Mouse (Mus musculus) midbrain, embryonic 16.5 days (tissue): ENCODE data around the gene Grik5. TPM values are rescaled to one million over a fixed set of nuclear protein-coding genes. Genes with fewer than 3 reads are reported as not detected.

ENCODE experiments used
- ATAC-seq: fragments of 200-750 bp; cut with Nextera tagmentation; 2 replicates; pipeline ENCODE4 v1.8.0; 2017; ENCODE audit warnings: moderate TSS enrichment
- H3K27ac ChIP-seq: fragments of 300-500 bp; sonication (generic); 2 replicates; pipeline ENCODE4 v1.5.1; 2014; ENCODE audit warnings: mild to moderate bottlenecking, low read length, mixed read lengths
- H3K27me3 ChIP-seq: fragments of 300-500 bp; sonication (generic); 2 replicates; pipeline ENCODE4 v1.6.1; 2014; ENCODE audit warnings: low read depth, low read length, mixed read lengths; ENCODE audit not compliant: control insufficient read depth, insufficient read depth
- H3K36me3 ChIP-seq: fragments of 300-500 bp; sonication (generic); 2 replicates; pipeline ENCODE4 v1.6.1; 2014; ENCODE audit warnings: mild to moderate bottlenecking, low read length, moderate library complexity, mixed read lengths; ENCODE audit not compliant: control insufficient read depth, insufficient read depth
- H3K4me1 ChIP-seq: fragments of 300-500 bp; sonication (generic); 2 replicates; pipeline ENCODE4 v1.6.1; 2014; ENCODE audit warnings: mild to moderate bottlenecking, low read length, mixed read lengths; ENCODE audit not compliant: control insufficient read depth, insufficient read depth
- H3K4me2 ChIP-seq: fragments of 300-500 bp; sonication (generic); 2 replicates; pipeline ENCODE4 v1.6.1; 2014; ENCODE audit warnings: mild to moderate bottlenecking, low read length, mixed read lengths
- H3K4me3 ChIP-seq: fragments of 300-500 bp; sonication (generic); 2 replicates; pipeline ENCODE4 v1.5.1; 2014; ENCODE audit warnings: low read depth, mild to moderate bottlenecking, low read length, moderate library complexity, mixed read lengths
- H3K9ac ChIP-seq: fragments of 300-500 bp; sonication (generic); 2 replicates; pipeline ENCODE4 v1.6.1; 2014; ENCODE audit warnings: low read depth, low read length, mixed read lengths
- H3K9me3 ChIP-seq: fragments of 300-500 bp; sonication (generic); replicated peaks from 2 replicates; pipeline ENCODE4 v1.6.1; 2014; ENCODE audit warnings: mild to moderate bottlenecking, low read length, mixed read lengths; ENCODE audit not compliant: control insufficient read depth, poor library complexity, severe bottlenecking
- WGBS: fragments of 180-500 bp; shearing (Covaris S2); extraction: QIAGEN DNeasy Blood & Tissue Kit; methylation state at CpG from one replicate; pipeline ENCODE4 v1.1.7; 2014; 5-methylcytosine and 5-hydroxymethylcytosine counted together
- polyA plus RNA-seq: library from polyadenylated mRNA; unstranded; fragments of >200 nt; fragmentation: Nextera tagmentation; extraction: Ambion mirVana; gene quantifications from 2 replicates; pipeline ENCODE4 v1.2.1, GENCODE M21; 2015

Gene Grik5
- polyA plus RNA-seq, 1 experiment from 2014 or later = 14.2 TPM

DNA sequence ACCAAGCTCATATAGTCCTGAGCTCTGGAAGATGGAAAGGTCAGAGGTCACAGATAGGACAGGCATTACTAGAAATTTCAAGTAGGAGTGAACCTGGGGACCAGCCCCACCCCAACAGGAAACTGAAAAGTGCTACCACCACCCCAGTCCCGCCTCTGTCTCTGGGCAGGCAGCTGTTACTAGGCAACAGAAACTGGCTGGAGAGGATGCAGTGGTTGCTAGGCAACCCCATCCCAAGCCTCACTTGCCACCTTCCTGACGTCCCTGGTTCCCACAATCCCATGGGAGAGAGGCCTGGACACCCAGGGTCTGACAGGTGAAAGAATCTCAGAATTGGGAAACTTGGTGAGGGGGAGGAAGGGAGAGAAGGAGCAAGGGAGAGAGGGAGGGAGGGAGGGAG is 3.4 kb downstream of the Grik5 start:
- WGBS = 0% methylated on average over 2 of the region's 2 CpGs
- ATAC-seq = peak; percentile 36; the same call in 1 of the 2 replicates

DNA sequence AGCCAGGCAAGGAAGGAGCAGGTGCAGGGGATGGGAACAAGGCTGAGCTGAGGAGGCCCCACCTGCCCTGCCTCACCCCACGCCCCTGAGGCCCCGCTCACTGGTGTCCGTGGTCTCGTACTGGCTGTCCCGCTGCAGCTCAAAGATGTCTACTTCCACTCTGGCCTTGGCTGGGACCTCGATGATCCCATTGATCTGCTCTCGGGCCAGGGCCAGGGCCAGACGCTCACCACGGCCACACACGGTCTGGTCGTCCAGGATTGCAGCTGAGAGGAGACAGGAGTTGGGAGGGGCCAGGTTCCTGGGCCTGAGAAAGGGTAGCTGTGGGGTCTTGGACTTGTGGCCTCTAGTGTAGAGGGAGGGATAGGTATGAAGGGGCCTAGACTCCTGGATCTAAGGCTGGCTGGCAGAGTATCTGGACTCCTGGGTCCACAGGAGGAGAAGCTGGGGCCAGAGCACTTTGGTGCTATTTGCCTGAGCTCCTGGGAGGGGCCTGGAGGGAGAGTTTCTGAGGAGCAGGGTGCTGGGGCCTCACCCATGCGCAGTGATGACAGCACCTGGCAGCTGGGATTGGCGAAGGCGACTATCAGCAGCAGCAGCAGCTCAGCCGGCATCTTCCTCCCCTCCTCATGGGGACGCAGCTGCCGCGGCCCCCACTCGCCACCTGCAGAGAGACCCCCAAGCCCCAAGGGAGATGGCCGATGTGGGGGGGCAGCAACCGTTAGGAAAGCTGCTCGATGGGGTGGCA is 4.1 kb downstream of the Grik5 start:
- peak; percentile 1; the same call in 1 of the 2 replicates for ATAC-seq
- Histone ChIP-seq H3K4me3 (no peak overlapping the region), H3K4me1 (peaks cover 33% of the 10 kb centered on the region), H3K27ac (peak overlapping the region; percentile 60; the same call in 1 of the 2 replicates), H3K27me3 (no peaks in the 10 kb centered on the region), H3K9me3 (no peaks in the 10 kb centered on the region), H3K9ac (peak overlapping the region; percentile 36; the same call in 1 of the 2 replicates), H3K4me2 (peak overlapping the region; percentile 87), H3K36me3 (peaks cover 25% of the 10 kb centered on the region)
- 74% methylated on average over 22 of the region's 22 CpGs for WGBS

More for the DNA sequence above, 3.4 kb downstream of the Grik5 start:
- peaks cover 24% of the 10 kb centered on the region for H3K36me3 ChIP-seq
- no peaks in the 10 kb centered on the region for H3K27me3 ChIP-seq
- H3K27ac ChIP-seq = peak overlapping the region; percentile 60; the same call in 1 of the 2 replicates
- H3K4me1 ChIP-seq = peaks cover 40% of the 10 kb centered on the region
- H3K9ac ChIP-seq = no peak overlapping the region; the same call in 1 of the 2 replicates
- H3K4me3 ChIP-seq = no peak overlapping the region
- H3K4me2 ChIP-seq = peak overlapping the region; percentile 87
- no peaks in the 10 kb centered on the region for H3K9me3 ChIP-seq

DNA sequence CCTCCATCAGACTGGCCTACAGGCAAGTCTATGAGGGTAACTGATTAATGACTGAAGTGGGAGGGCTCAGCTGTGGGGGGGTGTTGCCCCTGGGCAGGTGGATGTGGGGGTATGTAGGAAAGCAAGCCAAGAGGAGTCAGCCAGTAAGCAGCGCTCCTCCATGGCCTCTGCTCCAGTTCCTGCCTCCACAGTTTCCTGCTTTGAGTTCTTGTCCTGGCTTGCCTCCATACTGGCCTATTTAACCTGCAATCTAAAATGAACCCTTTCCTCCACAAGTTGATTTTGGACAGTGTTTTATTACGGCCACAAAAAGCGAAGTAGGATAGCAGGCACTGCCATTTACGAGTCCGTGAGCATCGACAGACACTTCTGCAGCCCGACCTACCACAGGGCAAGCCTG is 4.8 kb downstream of the Grik5 start:
- peaks cover 33% of the 10 kb centered on the region for H3K4me1 ChIP-seq
- ATAC-seq = no peak
- no peak overlapping the region for H3K4me3 ChIP-seq
- no peak overlapping the region for H3K27ac ChIP-seq
- no peak overlapping the region for H3K4me2 ChIP-seq
- WGBS = 95% methylated on average over 7 of the region's 7 CpGs
- H3K27me3 ChIP-seq = no peaks in the 10 kb centered on the region
- H3K9ac ChIP-seq = no peak overlapping the region
- no peaks in the 10 kb centered on the region for H3K9me3 ChIP-seq
- peaks cover 32% of the 10 kb centered on the region for H3K36me3 ChIP-seq

DNA sequence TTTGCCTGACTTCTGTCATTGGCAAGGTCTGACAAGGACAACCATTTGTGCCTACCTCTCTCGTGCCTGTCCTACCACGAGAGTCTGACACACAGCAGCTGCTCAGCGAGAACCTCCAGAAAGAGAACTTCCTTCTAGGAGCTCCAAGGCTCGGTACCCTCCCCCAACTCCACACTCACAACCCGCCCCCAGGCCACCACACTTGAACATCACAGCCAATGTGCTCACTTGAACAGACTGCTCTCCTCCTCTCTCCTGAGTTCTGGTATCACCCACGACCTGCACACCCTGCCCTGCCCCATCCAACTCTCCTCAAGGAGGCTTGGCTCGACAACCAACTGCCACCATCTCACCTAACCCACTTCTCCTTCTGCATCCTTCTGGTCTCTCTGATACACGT is 8.2 kb downstream of the Grik5 start:
- H3K27ac ChIP-seq = no peak overlapping the region
- no peaks in the 10 kb centered on the region for H3K9me3 ChIP-seq
- ATAC-seq = no peak
- WGBS = 91% methylated on average over 8 of the region's 8 CpGs
- no peak overlapping the region for H3K4me2 ChIP-seq
- no peaks in the 10 kb centered on the region for H3K27me3 ChIP-seq
- peaks cover 52% of the 10 kb centered on the region for H3K36me3 ChIP-seq
- H3K9ac ChIP-seq = no peak overlapping the region
- no peak overlapping the region for H3K4me3 ChIP-seq
- H3K4me1 ChIP-seq = peaks cover 7% of the 10 kb centered on the region

DNA sequence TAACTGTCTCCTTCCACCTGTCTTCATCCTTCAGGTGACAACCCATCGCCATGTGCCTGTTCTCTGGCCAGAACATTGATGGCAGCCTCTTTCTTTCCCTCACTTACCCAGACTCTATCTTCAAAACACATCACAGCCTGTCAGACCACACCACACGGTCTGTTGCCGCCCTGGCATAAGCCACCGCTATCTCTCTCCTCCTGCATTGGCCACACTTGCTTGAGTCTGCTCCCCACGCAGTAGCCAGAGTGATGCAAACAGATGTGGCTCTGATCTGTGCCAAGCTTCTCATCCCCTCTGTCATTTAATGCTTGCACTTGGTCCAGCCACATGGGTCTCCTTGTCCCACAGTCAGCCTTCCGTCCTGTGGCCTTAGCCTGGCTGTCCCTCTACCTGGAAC is 8.8 kb downstream of the Grik5 start:
- no peak overlapping the region for H3K27ac ChIP-seq
- no peak overlapping the region for H3K4me2 ChIP-seq
- no peak overlapping the region for H3K9ac ChIP-seq
- H3K36me3 ChIP-seq = peaks cover 56% of the 10 kb centered on the region
- ATAC-seq = no peak
- no peaks in the 10 kb centered on the region for H3K27me3 ChIP-seq
- H3K4me1 ChIP-seq = peaks cover 2% of the 10 kb centered on the region
- no peaks in the 10 kb centered on the region for H3K9me3 ChIP-seq
- WGBS = 93% methylated on average over 6 of the region's 6 CpGs
- H3K4me3 ChIP-seq = no peak overlapping the region

DNA sequence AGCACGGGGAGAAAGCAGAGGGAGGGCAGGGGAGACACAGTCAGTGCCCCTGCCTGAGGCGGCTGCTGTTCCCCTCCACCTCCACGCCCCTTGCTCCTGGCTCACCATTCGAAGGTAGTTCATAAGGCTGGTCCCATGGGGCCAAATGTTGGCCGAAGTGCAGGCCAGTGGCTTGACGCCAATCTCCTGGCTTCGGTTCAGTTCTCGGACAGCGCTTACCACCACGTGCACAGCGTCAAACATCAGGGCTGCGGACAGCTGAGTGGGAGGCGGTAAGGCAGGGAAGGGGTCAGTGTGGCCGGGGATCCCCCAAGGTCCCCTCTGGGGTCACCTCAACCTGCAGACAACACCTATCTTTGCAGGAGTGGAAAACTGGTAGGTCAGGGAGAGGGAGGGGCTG is 13.3 kb downstream of the Grik5 start:
- H3K9me3 ChIP-seq = no peaks in the 10 kb centered on the region
- no peak overlapping the region for H3K27ac ChIP-seq
- WGBS = 96% methylated on average over 14 of the region's 14 CpGs
- peaks cover 73% of the 10 kb centered on the region for H3K36me3 ChIP-seq
- H3K27me3 ChIP-seq = no peaks in the 10 kb centered on the region
- H3K9ac ChIP-seq = no peak overlapping the region
- no peak overlapping the region for H3K4me2 ChIP-seq
- H3K4me3 ChIP-seq = no peak overlapping the region
- peak; percentile 27; the same call in 1 of the 2 replicates for ATAC-seq
- no peaks in the 10 kb centered on the region for H3K4me1 ChIP-seq

DNA sequence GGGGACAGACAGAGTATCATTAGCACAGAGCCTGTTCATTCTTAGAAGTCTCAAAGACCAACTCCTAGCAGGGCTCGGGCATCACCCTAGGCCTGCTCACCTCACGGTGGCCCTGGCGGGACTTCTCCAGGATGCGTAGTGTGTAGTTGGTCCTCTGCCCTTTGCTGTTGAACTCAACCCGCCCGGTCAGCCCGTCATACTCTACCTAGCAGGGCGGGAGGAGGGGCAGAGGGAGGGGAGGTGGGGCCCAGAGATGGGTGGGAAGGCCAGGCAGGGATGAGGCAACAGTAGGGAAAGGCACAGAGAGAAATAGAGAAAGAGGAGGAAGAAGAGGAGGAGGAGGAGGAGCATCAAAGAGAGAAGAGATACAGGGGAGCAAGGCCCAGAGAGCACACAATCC is 13.8 kb downstream of the Grik5 start:
- Histone ChIP-seq H3K4me1 (no peaks in the 10 kb centered on the region), H3K27me3 (no peaks in the 10 kb centered on the region), H3K9ac (no peak overlapping the region), H3K9me3 (no peaks in the 10 kb centered on the region), H3K36me3 (peaks cover 76% of the 10 kb centered on the region), H3K27ac (no peak overlapping the region), H3K4me2 (no peak overlapping the region), H3K4me3 (no peak overlapping the region)
- WGBS = 96% methylated on average over 8 of the region's 8 CpGs
- ATAC-seq = 0 out of 2 replicates have a peak, but pooled peaks have one; percentile 7

DNA sequence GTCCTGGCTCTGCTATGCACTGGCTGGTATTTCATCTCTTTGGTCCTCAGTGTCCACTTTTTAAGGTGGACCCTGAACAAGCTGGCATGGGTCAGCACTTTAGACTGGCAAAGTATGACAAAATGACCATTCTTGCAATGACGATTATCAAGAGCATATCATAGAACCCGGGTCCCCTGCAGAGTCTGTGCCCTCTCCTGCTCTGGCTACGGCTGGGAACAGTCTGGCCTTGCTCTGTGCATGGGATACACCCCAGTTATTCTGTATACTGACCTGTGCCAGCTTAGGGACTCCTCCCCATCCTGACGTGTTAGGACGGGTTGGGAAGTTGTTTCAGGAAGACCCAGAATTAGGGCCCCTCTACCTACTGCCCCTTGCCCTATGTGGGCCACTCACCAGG is 14.3 kb downstream of the Grik5 start:
- H3K9me3 ChIP-seq = no peaks in the 10 kb centered on the region
- H3K4me2 ChIP-seq = no peak overlapping the region
- 95% methylated on average over 5 of the region's 5 CpGs for WGBS
- H3K36me3 ChIP-seq = peaks cover 74% of the 10 kb centered on the region
- ATAC-seq = 0 out of 2 replicates have a peak, but pooled peaks have one; percentile 52
- no peak overlapping the region for H3K4me3 ChIP-seq
- no peaks in the 10 kb centered on the region for H3K4me1 ChIP-seq
- no peak overlapping the region for H3K27ac ChIP-seq
- H3K9ac ChIP-seq = no peak overlapping the region
- H3K27me3 ChIP-seq = no peaks in the 10 kb centered on the region

DNA sequence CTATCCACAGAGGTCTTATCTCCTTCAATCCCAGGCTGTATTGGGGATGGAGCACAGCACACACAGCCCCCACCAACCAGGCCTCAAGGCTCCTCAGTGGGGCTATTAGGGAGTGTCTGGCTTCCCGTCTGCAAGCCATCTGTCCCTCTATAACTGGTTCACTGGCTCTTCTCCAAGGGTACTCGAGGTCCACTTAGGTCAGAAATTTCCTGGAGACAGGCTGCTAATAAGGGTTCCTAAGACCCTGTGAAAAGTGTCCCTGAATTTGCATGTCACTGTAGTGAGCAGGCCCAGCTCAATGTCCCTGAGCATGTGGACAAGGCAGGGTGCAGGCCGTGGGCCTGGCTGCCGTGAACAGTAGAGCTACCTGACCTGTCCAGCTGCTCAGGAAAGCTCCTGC is 15.2 kb downstream of the Grik5 start:
- Histone ChIP-seq H3K27me3 (no peaks in the 10 kb centered on the region), H3K4me3 (no peak overlapping the region), H3K4me2 (no peak overlapping the region), H3K27ac (no peak overlapping the region), H3K9ac (no peak overlapping the region), H3K36me3 (peaks cover 68% of the 10 kb centered on the region), H3K9me3 (no peaks in the 10 kb centered on the region), H3K4me1 (no peaks in the 10 kb centered on the region)
- WGBS = 79% methylated on average over 4 of the region's 4 CpGs
- no peak for ATAC-seq
